Mouse (Mus musculus): ENCODE measurements around the gene Afg1l.

Afg1l gene

GRCm38 (mm10) chr10:42477550-42478340 is 620 bp downstream of the Afg1l start:
- DNase-seq (ENCODE audit: low spot score in 2 of 2) = no peak

- DNase-seq (ENCODE audit: low spot score in 2 of 2) = no peak
Measured at GRCm38 (mm10) chr10:42476774-42477475, 1.4 kb downstream of the Afg1l start.

DNA sequence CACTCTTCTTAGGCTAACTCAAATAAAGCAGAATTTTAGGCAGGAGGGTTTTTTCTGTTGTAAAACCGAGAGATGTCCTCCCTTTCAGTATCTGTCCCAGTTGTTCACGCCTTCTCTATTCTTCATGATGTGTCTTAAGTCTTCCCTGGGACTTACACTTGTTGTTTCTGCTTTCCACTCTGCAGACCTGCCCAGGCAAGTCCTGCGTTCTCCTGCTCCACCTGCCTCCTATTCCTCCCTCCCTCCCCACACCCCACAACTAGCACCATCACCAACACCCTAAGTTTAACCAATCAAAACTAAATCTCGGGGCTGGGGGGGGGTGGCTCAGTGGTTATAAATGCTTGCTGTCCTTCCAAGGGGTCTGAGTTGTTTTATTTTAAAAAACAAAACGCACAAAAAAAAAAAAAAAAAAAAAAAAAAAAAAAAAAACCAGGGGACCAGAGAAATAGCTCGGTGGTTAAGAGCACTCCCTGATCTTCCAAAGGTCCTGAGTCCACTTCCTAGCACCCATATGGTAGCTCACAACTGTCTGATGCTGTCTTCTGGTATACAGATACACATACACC is 3.3 kb downstream of the Afg1l start:
- no peak for DNase-seq (ENCODE audit: low spot score in 2 of 2)

DNA sequence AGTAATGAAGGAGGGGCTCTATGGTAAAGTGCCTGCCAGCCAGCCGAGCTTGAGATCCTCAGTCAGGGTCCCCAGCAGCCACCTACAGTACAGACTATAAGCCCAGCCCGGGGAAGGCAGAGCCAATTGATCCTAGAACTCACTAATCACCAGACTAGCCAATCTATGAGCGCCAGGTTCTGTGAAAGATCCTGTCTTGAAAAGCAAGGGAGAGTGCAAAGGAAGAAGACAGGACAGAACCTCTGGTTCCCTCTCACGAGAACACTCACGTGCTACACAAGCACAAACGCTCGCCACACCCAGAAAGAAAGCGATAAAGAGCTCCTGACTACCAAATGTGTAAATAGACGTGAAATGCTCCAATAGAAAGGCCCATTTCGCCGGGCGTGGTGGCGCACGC is 13.6 kb downstream of the Afg1l start:
- no peak for DNase-seq (ENCODE audit: low spot score in 2 of 2)

- DNase-seq (ENCODE audit: low spot score in 2 of 2) = no peak
Measured at GRCm38 (mm10) chr10:42464224-42464623, 14.1 kb downstream of the Afg1l start.

DNA sequence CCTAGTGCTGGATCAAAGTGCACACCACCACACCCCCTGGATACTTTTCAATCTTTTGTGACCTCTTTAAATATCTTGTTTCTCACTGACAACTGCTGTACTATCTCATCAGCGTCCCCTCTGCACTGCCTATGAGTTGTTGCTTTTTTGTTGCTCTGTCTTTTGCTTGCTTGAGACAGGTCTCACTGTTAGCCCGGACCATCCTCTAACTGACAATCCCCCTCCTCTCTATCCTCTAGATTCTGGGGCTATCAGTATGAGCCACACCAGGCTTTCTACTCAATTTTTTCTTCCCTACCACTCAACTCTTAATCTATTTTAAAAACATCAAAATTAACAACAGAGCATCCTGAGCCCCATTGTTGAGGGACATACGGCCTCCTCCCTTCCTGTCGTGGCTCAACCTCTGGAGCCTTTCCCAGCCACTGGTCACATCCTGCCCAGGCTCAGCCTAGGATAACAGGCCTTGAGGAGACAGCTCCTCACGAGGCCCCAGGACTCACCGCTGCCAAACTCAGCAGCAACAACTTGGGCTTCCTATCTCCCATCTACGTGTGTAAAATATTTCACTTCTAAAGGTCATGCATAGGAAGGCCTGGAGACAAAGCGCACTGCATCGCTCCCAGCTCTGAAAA is 20.7 kb downstream of the Afg1l start:
- DNase-seq (ENCODE audit: low spot score in 2 of 2) = no peak

- no peak for DNase-seq (ENCODE audit: low spot score in 2 of 2)
Measured at GRCm38 (mm10) chr10:42455981-42456380, 22.4 kb downstream of the Afg1l start.

- no peak for DNase-seq (ENCODE audit: low spot score in 2 of 2)
Measured at GRCm38 (mm10) chr10:42454690-42455089, 23.7 kb downstream of the Afg1l start.

GRCm38 (mm10) chr10:42454266-42454665 is 24.1 kb downstream of the Afg1l start:
- no peak for DNase-seq (ENCODE audit: low spot score in 2 of 2)

DNA sequence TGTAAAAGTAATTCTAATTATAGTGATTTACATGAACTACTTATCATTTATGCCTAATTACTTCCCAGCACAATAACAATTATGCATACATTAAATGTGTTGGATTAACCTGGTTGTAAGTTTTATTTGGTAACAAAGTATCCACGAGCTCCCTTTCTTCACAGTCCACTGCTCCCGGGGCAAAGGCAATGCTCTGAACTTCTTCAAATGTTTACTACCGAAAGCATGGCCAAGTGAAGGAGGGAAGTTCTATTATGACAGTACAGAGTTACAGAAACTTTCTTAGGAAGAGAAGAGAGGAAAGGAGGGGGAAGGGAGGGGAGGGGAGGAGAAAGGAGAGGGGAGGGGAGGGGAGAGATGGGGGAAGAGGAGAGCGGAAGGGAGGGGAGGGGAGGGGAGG is 28.7 kb downstream of the Afg1l start:
- DNase-seq (ENCODE audit: low spot score in 2 of 2) = no peak

GRCm38 (mm10) chr10:42448371-42448770 is 30.0 kb downstream of the Afg1l start:
- DNase-seq (ENCODE audit: low spot score in 2 of 2) = no peak

DNA sequence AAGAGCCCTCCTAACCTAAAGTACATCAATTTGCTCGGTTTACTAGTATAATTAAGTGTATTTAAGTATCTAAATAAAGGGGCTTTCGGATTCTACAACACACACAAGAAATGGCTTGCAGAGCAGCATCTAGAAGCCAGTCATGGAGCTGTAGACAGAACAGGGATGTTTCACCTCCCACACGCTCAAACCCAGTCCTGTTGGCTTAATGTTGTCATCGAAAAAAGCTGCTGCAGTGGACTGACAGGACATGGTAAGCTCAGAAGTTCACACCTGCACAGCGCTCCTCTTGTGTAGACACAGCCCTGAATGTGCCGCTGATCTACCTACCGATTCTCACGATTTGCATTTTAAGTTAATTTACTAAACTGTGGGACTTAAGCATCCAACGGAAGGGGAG is 32.2 kb downstream of the Afg1l start:
- no peak for DNase-seq (ENCODE audit: low spot score in 2 of 2)

DNA sequence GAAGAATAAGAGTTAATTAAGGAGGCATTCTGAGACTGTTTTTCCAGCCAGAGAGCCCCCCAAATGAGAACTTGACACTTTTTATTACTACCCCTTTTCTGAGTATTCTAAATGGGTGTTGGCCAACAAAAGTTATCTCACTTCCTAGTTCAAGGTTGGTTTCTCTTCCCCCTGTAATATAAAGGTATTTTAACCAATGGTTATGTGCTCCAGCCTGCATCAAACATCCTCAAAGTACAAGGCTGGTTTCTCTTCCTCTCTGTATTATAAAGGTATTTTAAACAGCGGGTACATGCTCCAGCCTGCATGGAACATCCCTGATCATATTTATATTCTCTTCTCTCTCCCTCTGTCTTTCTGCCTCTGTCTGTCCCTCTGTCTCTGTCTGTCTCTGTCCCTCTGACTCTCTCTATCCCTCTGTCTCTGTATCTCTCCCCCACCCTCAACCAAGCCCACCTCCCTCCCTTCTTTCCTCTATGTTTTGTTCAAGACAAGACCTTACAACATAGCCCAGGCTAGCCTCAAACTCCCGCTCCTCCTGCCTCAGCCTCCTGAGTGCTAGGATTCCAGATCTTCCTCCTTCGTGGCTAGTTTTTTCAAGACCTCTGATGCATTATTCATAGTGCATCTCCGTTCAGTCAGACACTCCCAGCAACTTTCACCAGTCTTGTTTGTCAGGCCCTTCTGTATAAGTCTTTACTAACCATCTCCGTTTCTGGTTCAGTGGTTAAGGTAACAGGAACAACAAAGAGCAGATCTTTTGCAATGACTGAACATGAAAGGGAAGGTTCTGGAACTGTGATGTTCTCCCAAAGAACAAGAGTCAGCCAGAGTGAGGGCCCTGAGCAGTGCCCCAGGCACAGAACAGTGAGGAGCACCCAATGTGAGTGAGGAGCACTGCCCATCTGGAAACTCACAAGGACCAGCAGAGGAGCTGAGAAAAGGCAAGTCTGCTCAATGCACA is 41.2 kb downstream of the Afg1l start:
- DNase-seq (ENCODE audit: low spot score in 2 of 2) = no peak

GRCm38 (mm10) chr10:42417530-42418174 is 60.7 kb downstream of the Afg1l start:
- no peak for DNase-seq (ENCODE audit: low spot score in 2 of 2)

- no peak for DNase-seq (ENCODE audit: low spot score in 2 of 2)
Measured at GRCm38 (mm10) chr10:42415821-42416470, 62.4 kb downstream of the Afg1l start.

DNA sequence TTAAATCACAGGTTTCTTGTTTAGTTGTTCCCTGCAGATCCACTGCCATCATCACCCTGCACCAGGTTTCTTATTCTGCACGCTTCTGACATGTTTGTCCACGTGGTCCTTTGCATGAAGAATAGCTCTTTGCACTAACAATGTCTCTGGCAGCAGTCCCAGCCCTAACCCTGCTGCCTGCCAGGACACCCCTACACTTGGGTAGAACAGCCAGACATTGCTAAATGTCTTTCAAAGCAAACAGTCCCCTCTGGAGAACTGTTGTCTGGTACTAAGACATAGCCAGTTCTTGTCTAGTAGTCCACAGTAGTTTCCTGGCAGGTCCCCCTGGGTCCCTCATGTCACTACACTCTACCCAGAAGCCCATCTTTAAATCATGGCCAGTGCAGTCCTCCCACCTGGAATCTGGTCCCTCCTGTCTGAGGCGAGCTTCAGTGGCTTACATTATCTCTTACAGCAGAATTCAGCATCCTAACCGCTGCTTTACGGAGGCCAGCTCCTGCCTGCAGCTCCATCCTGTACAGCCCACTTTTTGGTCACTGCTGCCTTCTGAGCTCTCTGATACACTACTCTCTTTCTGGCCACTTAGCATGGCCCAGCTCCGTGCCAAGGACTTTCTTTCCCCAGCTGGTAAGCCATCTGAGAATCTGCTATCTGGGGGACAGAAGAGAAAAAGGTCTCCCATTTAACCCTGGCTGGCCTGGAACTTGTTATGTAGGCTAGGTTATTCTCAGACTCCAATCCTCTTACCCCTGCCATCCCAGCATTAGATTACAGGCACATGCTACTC is 67.4 kb downstream of the Afg1l start:
- DNase-seq (ENCODE audit: low spot score in 2 of 2) = no peak

DNA sequence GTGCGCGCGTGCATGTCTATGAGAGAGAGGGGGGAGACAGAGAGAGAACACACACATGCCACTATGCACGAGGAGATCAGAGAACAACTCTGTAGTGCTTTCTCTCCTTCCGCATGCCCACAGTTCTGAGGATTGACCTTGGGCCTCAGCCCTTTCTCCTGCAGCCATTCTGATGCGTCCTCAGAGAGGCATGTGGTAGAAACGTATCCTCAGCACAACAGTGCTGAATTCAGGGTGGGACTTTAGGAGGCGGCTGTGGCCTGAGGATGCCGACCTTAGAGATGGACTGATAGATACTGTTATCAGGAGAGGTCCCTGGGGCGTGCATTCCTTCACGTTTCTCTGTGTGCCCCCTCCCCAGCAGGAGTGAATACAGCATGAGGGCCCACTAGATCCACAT is 87.9 kb downstream of the Afg1l start:
- DNase-seq (ENCODE audit: low spot score in 2 of 2) = no peak

GRCm38 (mm10) chr10:42388181-42388580 is 90.2 kb downstream of the Afg1l start:
- DNase-seq (ENCODE audit: low spot score in 2 of 2) = no peak

GRCm38 (mm10) chr10:42384946-42385644 is 93.3 kb downstream of the Afg1l start:
- no peak for DNase-seq (ENCODE audit: low spot score in 2 of 2)
